10 mouse cellular contexts compared by ENCODE assay signal in genomic region chr19:40365137-40365536, GRCm38 (mm10).
DNase-seq lines count a peak whose midpoint lies in the region; ATAC-seq lines count a peak whose summit lies in the region.
"Had no signal": no experiment of that assay in that cellular context is flagged by ENCODE, and none has a peak within 500 bp of the region (broad histone marks: within the 10 kb centered on the region; RNA-seq: fewer than 3 reads in every experiment).

No protein-coding gene starts in this region.

- peaks cover 67% of the 10 kb centered on the region for H3K4me1 ChIP-seq in heart, embryonic 15.5 days (replicated peaks)
- peaks cover 59% of the 10 kb centered on the region for H3K4me1 ChIP-seq in heart, embryonic 12.5 days (replicated peaks)

- no peak overlapping the region for H3K4me2 ChIP-seq in heart, embryonic 15.5 days
- H3K4me2 ChIP-seq in heart, embryonic 12.5 days, result no peak overlapping the region

- no peaks in the 10 kb centered on the region for H3K27me3 ChIP-seq in heart, embryonic 15.5 days
- no peaks in the 10 kb centered on the region for H3K27me3 ChIP-seq in heart, embryonic 12.5 days (replicated peaks)
- H3K27me3 ChIP-seq: megakaryocyte, embryonic 14.5 days had no signal

- peak overlapping the region; percentile 91 for H3K27ac ChIP-seq in heart, embryonic 15.5 days
- no peak overlapping the region; the same call in 1 of the 2 replicates for H3K27ac ChIP-seq in heart, embryonic 12.5 days (ENCODE audit: poor library complexity, severe bottlenecking)

- H3K9ac ChIP-seq in heart, embryonic 15.5 days, result no peak overlapping the region
- H3K9ac ChIP-seq in heart, embryonic 12.5 days, result no peak overlapping the region

- no peak overlapping the region for H3K4me3 ChIP-seq in heart, embryonic 15.5 days
- no peak overlapping the region for H3K4me3 ChIP-seq in heart, embryonic 12.5 days
- H3K4me3 ChIP-seq: megakaryocyte, embryonic 14.5 days had no signal

- peaks cover 27% of the 10 kb centered on the region for H3K36me3 ChIP-seq in heart, embryonic 15.5 days
- peaks cover 49% of the 10 kb centered on the region for H3K36me3 ChIP-seq in heart, embryonic 12.5 days

- no peak for ATAC-seq in heart, embryonic 15.5 days (replicated peaks; ENCODE audit: insufficient number of reproducible peaks, insufficient read depth, low FRiP score, low read depth)
- no peak for ATAC-seq in heart, embryonic 12.5 days (ENCODE audit: insufficient number of reproducible peaks, low FRiP score)
- no peak for ATAC-seq in frontal cortex, adult (ENCODE audit: low TSS enrichment)

- peak; percentile 44 for DNase-seq in ovary, postnatal 36 days (ENCODE audit: low spot score)
- no peak for DNase-seq in ovary, adult 18-20 months (ENCODE audit: low spot score)
- peak; percentile 86 to 88 for DNase-seq in kidney, adult 8-10 months
- DNase-seq in lung, postnatal 4 days, result peak; percentile 47 to 71
- DNase-seq in thymus, postnatal 25 days, result no peak
- DNase-seq: thymus, adult 18-20 months had no signal

- no peaks in the 10 kb centered on the region for H3K9me3 ChIP-seq in heart, embryonic 15.5 days (replicated peaks)
- H3K9me3 ChIP-seq in heart, embryonic 12.5 days (replicated peaks), result peaks cover 2% of the 10 kb centered on the region; the same call in 1 of the 2 replicates

- WGBS in heart, embryonic 15.5 days, result 63% methylated on average over 5 of the region's 5 CpGs
- 91% methylated on average over 5 of the region's 5 CpGs for WGBS in heart, embryonic 12.5 days

Comparison
In these comparisons a context has a peak if more than half of its experiments do, and no peak if none do; other contexts are left out.
1. DNase-seq: peak in ovary, postnatal 36 days (single experiment), kidney, adult 8-10 months (2 of 2) and lung, postnatal 4 days (2 of 2); none in ovary, adult 18-20 months (single experiment) and thymus, postnatal 25 days (single experiment).